Mouse (Mus musculus) frontal cortex, postnatal 14 days (tissue): ENCODE measurements around the gene Rasal1.

ENCODE experiments used
- DNase-seq, 2 experiments: peaks; one replicate each; pipeline ENCODE4 v3.0.0; 2022; ENCODE audit warnings: low spot score in 2 of 2

Gene Rasal1

DNA sequence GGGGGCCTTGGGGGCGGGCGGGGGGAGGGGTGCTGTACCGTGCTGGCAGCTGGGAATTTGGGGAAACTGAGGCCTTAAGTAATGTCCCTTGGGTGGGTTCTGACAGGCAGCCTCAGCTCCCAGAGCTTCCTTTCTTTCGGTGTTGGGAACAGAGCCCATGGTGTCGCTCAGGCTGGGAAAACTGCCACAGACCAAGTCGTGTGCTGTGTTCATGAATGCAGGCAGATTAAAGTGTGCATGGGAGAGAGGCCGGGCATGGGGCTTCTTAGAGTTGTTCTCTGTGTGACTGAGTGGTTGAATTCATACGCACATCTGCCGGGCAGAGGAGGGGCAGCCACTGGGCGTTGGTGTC lies 26.8 kb upstream of the Rasal1 start:
- no peak for DNase-seq

DNA sequence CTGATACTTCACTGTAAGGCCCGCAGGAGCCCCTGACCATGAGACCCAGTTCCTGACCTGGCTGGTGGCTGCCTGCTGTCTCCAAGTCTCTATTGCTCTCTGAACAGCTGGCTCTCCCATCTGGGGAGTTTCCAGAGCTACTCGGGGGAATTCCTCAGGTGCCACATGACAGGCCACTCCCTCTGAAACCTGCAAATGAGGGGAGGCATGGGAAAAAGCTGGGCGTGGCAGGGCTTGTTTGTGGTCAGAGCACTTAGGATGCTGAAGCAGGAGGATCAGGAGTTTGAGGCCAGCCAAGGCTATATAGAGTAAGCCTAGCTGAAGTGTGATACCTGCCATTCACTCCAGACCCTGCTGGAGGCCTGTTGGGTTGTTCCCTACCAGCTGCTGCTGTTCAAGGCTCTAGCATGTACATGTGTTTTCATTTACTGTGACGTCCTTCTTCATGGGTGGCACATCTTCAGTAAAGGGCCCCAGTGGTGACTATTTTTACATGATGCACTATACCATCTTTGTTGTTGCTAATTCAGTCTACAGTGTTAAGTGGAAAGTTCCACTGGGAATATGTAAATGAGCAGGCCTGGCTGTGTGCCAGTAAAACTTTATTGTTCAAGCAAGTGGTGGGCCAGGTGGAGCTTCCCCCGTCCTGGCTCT lies 26.3 kb upstream of the Rasal1 start:
- DNase-seq = no peak

DNA sequence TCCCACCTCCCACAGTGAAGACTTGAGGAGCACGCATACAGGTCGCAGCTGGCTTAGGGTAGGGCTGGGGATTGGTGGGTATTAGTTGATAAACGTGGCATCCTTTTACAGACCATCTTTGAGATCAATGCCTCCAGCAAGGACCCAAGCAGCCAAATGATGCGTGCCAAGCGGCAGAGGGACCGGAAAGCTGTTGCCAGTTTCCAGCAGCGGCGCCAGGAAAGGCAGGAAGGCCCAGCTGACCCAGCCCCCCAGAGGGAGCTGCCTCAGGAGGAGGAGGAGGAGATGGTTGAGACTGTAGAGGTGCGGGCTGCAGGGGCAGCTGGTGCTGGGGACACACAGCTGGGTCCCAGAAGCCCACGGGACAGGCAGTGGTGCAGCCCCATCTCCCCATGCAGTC lies 24.2 kb upstream of the Rasal1 start:
- no peak for DNase-seq

DNA sequence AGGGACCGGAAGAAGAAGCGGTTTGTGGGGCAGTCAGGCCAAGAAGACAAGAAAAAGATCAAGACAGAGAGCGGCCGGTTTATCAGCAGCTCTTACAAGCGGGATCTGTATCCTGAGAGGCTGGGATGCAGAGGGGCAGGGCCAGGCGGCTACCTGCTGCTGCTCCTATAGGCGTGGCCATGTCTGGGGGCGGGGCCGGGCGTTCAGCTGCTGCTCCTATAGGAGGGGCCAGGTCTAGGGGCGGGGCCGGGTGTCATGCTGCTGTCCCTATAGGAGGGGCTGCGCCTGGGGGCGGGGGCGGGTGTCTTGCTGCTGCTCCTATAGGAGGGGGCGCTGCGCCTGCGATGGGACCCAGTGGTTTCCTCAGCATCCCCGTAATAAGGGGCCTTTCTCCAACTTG lies 22.2 kb upstream of the Rasal1 start:
- no peak for DNase-seq

DNA sequence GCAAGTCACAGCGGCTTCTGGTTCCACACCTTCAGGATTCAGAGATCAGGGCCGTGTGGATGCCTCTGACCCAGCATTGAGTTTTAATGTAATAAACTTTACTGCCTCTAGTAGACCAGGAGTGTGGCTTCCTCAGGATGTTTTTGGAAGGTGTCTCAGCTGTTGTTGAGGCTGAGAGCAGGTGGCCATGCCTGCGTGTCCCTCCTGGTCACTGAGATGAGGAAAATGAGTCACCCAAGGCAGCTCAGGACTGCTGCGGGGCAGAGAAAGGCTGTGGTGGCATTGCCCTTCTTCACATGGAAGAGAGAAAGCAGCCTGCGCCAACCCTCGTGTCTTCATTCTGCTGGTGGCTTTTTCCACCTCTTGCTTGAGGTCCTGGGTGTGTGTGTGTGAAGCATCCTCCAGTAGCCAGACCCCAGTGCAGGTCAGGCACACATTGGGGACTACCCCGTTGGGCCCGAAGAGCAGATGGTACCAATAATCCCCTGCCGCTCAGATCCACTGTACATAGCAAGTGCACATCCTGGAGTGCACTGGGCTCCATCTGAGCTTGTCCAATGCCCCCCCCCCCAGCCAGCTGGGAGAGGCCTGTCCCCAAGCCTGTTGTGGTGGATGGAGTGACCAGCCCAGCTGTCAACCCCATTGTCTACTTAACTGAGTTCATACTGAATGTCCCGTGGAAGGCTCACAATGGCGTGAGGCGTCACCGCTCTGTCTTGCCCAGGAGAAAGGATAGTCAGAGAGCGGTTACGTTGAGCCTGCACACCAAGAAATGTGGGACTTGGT lies 20.9 kb upstream of the Rasal1 start:
- DNase-seq = no peak

DNA sequence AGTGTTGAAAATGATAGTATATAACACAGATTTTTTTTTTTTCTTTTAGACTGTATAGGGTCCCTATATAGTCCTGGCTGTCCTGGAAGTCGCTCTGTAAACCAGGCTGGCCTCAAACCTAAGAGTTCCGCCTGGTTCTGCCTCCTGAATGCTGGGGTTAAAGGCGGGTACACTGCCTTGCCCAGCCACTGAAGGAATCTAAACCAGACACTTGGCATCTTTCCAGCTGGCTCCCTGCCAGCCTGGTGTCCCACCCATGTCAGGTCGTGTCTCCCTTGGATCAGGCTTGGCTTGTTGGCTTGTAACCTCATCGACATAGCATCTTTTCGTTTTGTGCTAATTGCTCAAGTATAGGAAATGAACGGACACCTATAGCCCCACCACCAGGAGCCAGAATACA lies 20.0 kb upstream of the Rasal1 start:
- no peak for DNase-seq

DNA sequence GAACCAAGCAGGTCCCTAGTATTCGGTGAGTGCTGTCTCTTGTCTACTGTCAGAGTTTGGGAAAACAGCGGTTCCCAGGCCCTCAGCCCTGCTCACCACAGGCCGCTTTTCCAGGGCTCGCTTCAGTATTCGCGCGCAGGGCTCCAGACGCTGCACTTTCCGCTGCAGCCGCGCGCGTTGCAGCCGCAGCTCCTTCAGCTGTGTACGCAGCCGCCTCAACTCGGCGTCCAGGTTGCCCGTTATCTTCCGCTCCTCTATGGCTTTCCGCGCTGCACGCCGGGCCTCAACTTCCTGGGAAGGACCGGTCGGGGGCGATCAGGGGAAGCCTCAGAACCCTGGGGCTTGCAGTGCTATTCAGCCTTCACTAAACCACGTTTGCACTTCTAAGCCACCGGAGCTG lies 17.5 kb upstream of the Rasal1 start:
- DNase-seq = no peak

DNA sequence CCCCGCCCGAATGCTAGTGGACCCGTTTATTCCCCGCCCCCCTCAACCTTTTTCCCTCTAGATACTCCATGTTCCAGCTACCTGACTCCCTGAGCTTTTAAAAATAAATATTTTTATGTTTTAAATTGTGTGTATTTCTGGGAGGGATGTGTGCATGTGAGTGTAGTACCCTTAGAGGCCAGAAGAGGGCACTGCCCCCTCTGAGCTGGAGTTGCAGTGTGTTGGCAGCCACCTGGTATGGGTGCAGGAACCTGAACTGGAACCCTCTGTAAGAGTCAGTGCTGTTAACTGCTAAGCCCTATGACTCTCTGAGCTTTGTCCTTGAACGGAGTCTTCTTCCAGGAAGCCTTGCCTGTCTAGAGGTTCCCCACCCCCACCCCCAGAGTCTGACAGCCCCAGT lies 16.7 kb upstream of the Rasal1 start:
- DNase-seq = no peak

DNA sequence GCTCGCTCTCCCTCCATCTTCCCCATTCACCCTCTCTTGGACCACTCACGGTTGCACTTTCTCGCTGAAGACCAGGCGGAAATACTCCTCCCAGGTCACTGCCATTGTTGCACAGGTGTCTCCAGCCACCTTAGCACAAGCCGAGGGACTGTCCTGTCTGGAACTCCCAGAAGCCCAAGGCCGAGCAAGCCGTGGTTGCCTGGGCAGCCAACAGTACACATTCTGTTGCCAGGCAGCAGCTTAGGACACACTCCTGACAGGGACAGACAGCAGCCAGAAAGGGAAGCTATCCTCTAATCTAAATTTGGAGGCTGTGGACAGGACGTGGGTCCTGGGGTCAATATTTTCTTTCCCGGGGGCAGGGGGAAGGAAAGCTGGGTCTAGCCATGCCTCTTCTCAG lies 14.5 kb upstream of the Rasal1 start, which contains the start of gene Cfap73:
Cfap73 (minus strand) TSS at position 105 of the 400 bp plus-strand sequence.
- DNase-seq = no peak

DNA sequence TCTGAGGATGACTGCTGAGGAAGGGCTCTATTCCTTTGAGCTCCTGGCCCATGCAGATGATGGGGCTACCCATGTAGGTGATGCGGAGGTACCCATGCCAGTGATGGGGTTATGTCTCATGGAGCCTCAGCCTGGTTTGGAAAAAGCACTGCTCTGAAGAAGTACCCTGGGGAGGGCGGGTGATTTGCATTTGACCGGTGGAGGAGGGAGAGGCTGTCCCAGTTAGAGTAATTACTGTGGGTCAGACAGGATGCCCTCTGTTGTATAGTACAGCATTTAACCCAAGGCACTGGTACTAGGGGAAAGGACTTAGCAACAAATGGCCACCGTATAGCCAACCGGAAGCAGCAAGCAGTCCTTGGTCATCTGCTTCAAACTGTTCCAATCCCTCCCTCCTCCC lies 13.8 kb upstream of the Rasal1 start:
- no peak for DNase-seq

DNA sequence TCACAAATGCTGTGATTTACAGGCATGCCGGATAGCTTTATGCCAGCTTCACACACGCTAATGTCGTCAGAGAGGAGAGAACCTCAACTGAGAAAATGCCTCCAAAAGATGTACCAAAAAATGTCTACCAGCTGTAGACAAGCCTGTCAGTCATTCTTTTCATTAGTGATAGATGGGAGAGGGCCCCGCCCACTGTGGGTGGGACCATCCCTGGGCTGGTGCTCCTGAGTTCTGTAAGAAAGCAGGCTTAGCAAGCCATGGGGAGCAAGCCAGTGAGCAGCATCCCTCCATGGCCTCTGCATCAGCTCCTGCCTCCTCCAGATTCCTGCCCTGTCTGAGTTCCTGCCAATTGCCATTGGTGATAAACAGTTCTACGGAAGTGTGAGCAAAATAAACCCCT lies 13.0 kb upstream of the Rasal1 start:
- no peak for DNase-seq

DNA sequence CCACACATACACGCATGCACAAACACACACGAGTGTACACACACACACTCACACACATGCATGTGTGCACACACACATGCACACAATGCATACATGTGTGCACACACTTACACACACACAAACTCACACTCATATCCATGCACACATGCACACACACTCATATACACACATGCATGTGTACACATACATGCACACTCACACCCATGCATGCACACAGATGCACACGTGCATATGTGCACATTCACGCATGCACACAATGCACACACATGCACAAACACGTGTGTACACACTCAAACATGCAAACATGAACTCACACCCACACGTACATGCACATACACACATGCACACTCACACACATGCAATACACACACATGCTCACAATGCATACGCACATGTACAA lies 8.5 kb upstream of the Rasal1 start:
- no peak for DNase-seq

DNA sequence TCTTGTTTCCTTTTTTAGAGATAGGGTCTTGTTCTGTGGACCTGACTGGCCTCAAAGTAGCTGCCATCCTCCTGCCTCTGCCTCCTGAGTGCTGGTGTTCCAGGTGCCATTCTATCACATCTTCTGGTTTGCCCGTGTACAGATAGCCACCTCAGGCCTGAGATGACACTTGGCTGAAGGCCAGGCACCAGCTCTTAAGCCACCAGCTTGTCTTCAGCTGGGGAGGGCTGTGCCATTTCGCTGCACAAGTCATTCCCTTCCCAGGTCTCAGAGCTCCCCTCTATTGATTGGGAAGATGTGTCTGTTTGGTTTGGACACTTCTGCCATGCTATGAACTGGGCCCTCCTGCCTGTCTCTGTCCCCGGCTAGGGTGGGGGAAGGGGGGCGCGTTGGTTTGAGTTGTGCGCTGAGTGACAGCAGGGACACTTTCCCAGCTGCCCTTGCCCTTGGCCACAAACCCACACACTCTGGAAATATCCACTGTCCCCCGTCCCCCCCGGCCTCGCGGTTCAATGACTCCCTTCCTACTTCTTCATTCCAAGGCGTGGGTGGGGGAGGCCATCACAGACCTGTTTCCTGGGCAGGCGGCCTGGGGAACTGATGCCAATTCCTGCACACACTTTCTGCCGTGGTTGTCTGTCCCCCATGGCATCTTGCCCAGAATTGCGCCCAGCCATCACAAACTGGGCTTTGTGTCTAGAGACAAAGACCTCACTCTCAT lies 5.1 kb upstream of the Rasal1 start:
- DNase-seq = no peak

DNA sequence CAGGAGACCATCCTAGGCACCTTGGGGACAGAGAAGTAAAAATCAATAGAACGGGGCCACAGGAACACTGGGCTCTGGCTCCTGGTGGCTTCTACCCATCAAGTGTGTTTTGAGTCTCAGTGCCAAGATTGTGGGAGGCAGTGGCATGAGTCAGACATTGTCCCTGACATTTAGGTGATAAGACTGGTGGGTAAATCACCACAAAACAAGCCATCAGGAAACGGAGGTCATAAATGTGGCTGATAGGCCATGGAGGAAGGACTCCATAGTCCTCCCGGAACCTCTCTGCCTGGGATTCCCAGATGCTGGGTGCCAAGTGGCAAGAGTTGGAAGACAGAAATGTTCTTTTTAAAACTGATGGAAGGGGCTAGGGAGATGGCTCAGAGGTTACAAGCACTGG lies 4.4 kb upstream of the Rasal1 start:
- DNase-seq = no peak

DNA sequence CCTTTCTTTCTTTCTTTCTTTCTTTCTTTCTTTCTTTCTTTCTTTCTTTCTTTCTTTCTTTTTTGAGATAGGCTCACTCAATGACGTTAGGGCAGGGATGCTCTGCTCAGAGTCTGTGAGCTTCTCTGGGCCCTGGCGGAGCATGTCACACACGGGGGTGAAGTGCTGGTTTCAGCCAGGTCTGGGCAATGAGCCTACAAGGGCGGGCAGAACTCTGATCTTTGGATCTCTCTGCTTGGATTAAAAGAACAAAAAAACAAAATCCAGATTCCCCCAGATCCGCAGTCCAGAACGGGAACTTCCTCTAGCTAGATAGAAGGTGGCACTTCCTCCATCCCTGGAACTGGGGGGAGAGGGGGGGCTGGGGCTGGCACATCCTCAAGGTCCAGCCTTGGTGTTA lies 2.8 kb upstream of the Rasal1 start:
- no peak for DNase-seq

DNA sequence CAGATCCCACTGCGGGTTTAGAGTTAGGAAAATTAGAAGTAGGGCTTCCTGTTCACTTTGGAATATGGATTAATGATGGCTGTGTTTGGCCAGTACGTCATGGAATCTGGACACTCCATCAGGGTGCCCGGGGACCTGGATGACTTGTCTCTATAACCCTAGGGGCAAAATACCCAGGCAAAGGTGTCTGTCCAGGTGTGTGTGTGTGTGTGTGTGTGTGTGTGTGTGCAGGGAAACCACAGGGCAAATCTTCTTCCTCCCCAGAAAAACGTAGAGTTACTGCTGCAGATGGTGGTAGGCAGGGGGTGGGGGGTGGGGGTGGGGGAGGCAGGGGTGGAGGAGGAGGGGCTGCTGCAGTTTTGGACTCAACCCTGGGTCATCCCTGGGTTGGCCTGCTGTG lies 1.3 kb upstream of the Rasal1 start:
- DNase-seq = no peak

DNA sequence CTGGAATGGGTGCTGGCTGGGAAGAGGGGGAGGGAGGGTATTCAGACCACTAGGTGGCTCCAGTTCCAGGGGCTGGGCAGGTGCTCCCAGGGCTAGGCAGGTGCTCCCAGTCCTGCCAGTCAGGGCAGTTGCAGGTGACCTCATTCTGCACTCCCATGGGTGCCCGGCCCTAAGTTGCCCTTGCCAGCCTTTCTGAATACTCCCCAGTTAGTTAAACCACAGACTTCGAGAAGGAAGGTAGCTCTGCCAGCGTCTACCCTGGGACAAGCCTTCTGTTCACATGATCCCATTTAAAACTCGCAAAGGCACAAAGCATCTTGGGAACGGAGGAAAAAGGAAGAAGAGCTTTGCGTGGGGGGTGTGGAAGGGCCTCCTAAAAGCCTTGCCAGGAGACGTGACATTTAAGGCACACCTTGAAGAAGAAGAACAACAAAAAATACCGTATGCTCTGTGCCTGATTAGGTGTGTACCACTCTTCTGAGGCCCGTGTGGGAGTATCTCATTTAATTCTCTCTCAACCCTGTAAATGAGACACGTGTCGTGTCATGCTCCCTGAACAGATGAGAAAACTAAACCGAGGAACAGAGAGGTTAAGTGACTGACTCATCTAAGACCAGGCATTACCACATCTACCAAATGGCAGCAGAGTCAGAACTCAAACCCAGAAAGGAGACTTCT lies 659 bp upstream of the Rasal1 start:
- DNase-seq = no peak

DNA sequence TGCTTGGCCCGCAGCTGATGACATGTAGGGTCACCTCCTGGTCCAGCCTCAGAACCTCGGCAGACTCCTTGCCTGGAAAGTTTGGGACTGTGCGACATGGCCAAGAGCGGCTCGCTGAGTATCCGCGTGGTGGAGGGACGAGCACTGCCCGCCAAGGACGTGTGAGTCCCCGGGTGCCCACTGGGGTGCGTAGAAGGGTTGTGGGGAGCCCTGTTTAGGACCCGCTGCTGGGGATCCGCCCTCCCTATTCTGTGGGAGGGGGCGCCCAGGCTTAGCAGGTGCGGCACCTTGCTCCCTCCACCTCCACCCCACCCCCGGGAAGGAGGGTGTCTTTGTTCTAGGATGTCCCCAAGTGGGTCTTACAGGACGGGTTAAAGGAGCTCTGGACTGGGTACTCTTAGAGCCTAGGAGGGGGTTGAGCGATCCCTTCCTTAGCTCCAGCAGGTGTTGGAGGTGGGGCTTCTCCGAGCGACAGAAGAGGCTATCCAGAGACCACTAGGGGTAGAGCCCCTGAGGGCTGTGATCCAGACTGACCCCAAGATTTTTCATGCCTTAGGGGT lies 842 bp downstream of the Rasal1 start:
- DNase-seq = no peak

DNA sequence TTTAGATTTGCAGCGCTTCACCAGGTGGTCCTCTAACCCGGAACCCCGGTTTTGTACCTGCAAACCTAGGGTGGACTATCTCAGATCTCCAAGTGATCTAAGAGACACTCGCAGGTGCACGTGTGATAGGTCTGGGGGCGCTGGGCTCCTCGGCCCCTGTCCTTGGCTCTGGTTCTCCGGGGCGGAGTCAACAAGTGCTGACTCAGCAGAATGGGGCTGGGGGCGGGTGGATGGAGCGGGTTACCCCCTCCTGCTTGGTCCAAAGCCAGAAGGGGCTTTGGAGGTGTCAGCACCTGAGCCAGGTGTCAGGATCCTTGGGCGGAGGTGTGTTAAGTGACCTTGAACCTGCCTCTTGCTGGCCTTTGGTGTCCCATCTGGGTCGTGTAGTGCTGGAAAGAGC lies 1.3 kb downstream of the Rasal1 start:
- DNase-seq = no peak

DNA sequence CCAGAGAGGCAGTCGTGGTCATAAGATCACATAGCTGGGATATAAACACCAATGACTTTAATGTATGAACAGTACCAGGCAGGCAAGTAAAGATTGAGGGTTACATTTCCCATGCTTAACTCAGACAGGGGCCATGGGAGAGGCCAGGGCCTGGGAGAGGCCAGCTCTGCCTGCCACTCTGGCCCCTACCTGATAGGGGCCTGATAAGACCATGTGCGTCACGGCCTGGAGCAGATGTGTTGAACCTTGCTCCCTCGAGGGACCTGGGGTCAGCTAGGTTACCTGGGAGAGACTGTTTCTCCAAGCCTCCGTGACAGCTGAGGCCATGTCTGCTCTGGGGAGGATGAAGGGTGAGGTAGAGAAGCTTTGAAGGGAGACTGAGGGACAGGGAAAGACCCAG lies 2.6 kb downstream of the Rasal1 start:
- DNase-seq = no peak

DNA sequence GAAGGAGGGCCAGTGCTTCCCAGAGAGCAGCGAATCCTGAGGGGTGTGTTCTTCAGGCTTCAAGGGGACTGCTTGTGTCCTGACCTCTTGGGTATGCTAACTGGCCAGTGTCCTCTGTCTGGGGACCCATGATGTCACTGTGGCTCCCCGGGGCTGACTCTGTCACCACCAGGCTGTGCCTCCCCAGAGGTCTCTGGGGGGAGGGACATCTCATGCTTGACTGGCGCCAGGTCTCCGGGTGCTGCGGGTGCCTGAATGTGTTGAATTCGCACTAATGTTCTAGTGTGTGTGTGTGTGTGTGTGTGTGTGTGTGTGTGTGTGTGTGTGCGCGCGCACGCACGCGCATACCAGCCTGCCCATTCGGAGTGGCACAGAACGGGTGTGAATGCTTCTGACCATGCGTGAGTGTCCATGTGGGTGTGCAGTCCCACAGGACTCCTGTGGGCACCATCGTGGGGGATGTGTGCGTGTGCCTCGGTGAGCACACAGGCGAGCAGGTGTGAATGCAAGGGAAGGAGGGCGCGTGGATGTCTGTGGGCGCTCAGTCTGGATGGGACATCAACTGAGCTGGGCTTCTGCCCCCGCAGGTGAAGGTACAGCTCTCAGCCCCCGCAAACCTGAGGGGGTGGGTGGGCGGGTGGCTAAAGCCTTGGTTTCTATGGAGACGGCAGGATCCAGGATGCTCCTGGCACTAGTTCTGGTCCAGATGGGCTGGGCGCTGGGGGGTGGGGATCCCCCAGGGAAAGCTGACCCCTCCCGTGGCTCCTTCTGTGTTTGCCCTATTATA lies 4.5 kb downstream of the Rasal1 start:
- no peak for DNase-seq
